Mouse (Mus musculus): ENCODE measurements around the gene Kcna5.

Gene Kcna5

DNA sequence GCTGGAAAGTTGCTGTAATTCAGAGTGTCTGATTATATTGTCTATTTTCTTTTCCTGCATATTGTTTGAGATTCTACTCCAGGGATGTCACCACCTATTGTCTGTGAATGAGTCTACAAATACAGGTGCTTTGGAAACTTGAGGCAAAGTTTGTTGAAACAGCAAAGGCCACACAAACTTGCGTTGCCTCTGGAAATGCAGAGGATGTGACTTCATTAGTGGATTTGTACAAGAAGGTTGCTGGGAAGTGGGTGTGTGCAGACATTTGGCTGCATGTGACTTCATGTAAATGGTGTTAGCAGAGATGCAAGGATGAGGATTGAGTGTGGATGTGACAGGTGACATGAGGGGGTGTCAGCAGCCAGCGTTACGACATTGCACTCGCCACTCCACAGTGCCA is 1.7 kb upstream of the Kcna5 start:
- DNase-seq (ENCODE audit: low spot score in 2 of 2): no peak

DNA sequence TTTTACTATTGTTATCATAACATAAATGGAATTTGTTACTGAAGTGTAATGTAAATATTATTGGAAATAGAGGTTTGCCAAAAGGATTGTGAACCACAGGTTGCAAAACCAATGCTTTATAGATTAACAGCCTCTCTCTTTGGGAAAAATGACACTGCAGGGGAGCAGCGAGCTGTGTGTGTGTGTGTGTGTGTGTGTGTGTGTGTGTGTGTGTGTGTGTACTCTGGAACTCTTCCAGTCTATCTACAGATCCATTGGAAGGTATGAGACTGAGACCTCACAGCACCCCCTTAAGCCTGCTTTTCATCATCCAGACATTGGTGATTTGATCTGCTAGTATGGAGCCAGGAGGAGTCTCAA is 679 bp upstream of the Kcna5 start:
- DNase-seq (ENCODE audit: low spot score in 2 of 2): no peak

DNA sequence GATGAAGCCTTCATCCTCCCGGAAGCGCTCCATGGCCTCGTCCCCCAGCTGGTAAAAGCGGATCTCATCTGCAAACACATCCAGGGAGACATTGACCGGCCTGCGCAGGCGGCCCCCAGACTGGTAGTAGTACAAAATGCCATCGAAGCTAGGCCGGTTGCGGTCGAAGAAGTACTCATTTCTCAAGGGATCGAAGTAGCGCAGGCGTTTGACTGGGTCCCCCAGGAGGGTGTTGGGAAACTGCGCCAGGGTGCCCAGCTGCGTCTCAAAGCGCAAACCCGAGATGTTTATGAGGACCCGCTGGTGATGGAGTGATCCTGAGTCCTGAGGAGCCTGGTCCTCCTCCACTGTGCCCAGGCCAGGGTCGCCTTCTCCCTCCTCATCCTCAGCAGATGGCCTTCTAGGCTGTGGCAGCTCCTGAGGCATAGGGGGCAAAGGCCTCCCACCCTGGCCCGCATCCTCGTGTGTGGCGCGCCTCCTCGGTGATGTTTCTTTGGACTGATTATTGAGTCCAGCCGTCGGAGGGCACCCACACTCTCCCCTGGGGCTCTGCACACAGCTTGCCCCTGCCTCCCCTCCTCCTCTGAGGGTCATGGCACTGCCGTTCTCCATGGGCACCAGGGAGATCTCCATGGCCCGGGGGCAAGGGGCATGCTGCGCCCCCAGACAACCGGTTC is 543 bp downstream of the Kcna5 start:
- DNase-seq (ENCODE audit: low spot score in 2 of 2): no peak

DNA sequence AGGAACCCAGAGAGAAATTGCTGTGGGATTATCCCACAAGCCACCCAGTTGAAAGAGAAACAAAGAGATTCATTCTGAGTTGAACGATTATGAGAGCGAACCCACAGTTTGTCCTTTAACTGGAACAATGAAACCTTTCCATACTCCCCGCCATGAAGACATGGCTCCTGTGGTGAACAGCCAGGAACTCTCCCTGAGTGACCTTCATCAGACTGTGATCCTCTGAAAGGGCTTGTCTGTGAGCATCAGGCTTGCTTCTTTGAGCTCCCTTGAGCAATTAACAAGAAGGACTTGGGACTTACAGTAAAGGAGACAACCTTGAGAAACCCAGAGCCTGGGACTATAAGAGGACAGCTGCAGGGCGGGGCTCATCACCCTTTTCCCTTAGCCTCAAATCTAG is 3.9 kb downstream of the Kcna5 start:
- no peak for DNase-seq (ENCODE audit: low spot score in 2 of 2)

DNA sequence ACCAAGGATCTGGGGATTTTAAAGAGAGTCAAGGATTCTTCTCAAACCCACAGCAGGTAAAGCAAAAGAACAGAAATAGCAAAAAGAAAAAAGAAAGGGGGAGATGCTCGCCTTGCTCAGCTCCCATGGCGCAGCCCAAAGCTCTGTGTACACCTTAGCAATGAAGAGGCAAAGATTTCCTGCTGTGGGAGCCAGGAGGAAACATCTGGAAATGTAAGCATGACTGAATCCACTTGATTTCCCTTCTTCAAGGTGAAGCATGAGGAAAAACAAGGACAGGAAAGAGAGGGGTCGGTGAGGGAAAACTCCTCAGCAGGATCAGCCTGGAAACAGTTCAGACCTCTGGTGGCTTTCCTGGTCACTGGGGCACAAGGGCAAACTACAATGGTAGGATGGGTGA is 5.2 kb downstream of the Kcna5 start:
- DNase-seq (ENCODE audit: low spot score in 2 of 2): no peak

- peak; percentile 56 to 65 for DNase-seq (ENCODE audit: low spot score in 2 of 2)
These were observed 20.5 kb downstream of the Kcna5 start for GRCm38 (mm10) chr6:126514720-126515119.

- DNase-seq (ENCODE audit: low spot score in 2 of 2): no peak
These were observed 21.4 kb downstream of the Kcna5 start for GRCm38 (mm10) chr6:126513714-126514248.

- DNase-seq (ENCODE audit: low spot score in 2 of 2): no peak
These were observed 22.1 kb downstream of the Kcna5 start for GRCm38 (mm10) chr6:126513154-126513553.

GRCm38 (mm10) chr6:126508671-126509070 is 26.5 kb downstream of the Kcna5 start:
- no peak for DNase-seq (ENCODE audit: low spot score in 2 of 2)

DNA sequence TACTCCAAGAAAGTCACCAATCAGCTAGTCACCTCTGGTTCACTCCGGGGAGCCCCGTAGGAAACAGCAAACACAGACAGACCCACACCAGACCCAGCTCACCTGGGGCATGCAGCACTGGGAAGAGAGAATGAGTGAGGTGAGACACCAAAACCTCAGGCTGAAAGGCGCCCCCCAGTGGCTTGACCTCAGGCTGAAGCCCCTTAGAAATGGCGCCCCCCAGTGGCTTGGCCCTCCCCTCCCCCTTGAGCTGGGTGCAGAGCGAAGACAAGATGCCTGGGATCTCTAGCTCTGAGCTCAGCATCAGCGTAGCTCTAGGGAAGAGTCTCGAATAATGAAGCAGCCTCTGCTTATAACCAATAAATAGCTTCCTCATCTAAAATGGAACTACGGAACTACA is 31.3 kb downstream of the Kcna5 start:
- DNase-seq (ENCODE audit: low spot score in 2 of 2): no peak

- DNase-seq (ENCODE audit: low spot score in 2 of 2): no peak
These were observed 32.4 kb downstream of the Kcna5 start for GRCm38 (mm10) chr6:126502691-126503301.

- DNase-seq (ENCODE audit: low spot score in 2 of 2): no peak
These were observed 34.2 kb downstream of the Kcna5 start for GRCm38 (mm10) chr6:126500985-126501384.

GRCm38 (mm10) chr6:126500088-126500487 is 35.1 kb downstream of the Kcna5 start:
- DNase-seq (ENCODE audit: low spot score in 2 of 2): peak; percentile 73 to 87

DNA sequence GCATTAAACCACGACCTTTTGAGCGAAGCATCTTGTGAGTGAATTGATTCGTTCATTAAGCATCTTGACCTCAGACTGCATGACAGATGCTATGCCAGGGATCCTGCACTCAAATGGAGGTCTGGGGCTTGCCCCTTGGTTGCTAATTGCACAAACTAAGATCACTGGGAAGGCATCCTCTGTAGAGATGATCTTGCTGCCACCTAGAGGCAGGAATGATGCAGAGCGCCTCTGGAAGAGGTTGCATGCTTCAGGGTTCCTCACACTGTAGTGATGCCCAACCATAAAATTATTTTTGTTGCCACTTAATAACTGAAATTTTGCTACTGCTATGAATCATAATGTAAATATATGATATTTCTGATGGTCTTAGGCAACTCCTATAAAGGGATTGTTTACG is 37.3 kb downstream of the Kcna5 start:
- peak; percentile 74 to 79 for DNase-seq (ENCODE audit: low spot score in 2 of 2)

GRCm38 (mm10) chr6:126497173-126497839 is 37.9 kb downstream of the Kcna5 start:
- DNase-seq (ENCODE audit: low spot score in 2 of 2): peak; percentile 45 to 55

- no peak for DNase-seq (ENCODE audit: low spot score in 2 of 2)
These were observed 48.1 kb downstream of the Kcna5 start for GRCm38 (mm10) chr6:126487136-126487535.

DNA sequence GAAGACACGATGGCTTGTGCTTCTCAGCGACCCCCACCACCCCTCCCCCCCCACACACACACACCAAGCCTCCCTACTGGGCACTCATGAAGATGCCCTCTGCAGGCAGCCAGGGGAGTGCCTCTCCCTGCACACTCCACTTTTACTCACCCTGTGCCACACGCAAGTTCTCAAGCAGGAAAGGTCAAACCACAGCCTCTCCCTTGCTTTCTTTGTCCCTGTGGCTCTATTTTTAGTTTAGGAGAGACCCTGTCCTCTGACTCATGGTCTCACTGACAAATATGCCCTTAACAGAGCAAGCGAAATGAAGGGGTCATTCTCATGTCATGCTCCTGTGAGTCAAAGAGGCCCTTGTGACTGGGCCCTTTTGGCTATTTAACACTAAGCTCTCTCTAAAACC is 50.3 kb downstream of the Kcna5 start:
- DNase-seq (ENCODE audit: low spot score in 2 of 2): no peak

- DNase-seq (ENCODE audit: low spot score in 2 of 2): no peak
These were observed 51.8 kb downstream of the Kcna5 start for GRCm38 (mm10) chr6:126483264-126483867.
